ENCODE assay signal across 11 mouse cellular contexts in the genomic region with DNA sequence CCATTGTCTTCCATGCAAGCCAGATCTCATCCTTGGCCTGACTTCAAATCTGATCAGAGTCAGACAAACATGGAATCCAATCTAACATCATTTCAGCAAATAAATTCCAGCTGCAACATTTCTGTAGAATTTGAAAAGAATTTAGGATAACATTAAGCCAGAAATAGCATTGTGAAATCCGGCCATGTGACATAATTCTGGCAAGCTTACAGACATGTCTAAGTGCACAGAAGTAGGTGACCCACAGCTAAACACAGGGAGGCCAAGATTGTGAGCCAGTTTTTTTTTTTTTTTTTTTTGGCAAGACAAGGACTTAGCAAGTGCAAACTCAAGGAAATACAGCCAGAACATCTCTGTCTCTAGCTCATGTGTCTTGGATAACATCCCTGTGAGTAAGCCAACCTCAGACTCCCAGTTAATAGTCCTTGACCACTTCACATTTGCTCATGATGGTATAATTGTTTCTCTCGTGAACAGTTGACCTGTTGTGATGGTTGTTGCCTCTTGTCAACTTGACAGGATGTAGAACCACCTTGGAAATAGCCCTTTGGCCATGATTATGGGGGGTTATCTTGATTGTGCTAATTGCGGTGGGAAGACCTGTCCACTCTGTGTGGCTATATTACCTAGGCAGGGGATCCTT. TPM values are rescaled to one million over a fixed set of nuclear protein-coding genes. Genes with fewer than 3 reads are reported as not detected.
A peak's percentile ranks its signal among the peaks of the same experiment; 100 is the strongest.
DNase-seq lines count a peak whose midpoint lies in the region; ATAC-seq and TF ChIP-seq lines count a peak whose summit lies in the region.
"Had no signal": no experiment of that assay in that cellular context is flagged by ENCODE, and none has a peak within 500 bp of the region (broad histone marks: within the 10 kb centered on the region; RNA-seq: fewer than 3 reads in every experiment).

No protein-coding gene starts in this region.

- H3K4me1 ChIP-seq in embryonic facial prominence, embryonic 15.5 days, result peaks cover 11% of the 10 kb centered on the region
- peaks cover 10% of the 10 kb centered on the region; the same call in 1 of the 2 replicates for H3K4me1 ChIP-seq in kidney, embryonic 16.5 days (ENCODE audit: insufficient read depth, low read length)
- H3K4me1 ChIP-seq in stomach, postnatal 0 days (replicated peaks; ENCODE audit: control insufficient read depth, insufficient read depth), result no peaks in the 10 kb centered on the region
- H3K4me1 ChIP-seq: neural tube, embryonic 12.5 days had no signal

- H3K36me3 ChIP-seq in embryonic facial prominence, embryonic 15.5 days, result no peaks in the 10 kb centered on the region
- no peaks in the 10 kb centered on the region for H3K36me3 ChIP-seq in kidney, embryonic 16.5 days (ENCODE audit: insufficient read depth, low read length)
- no peaks in the 10 kb centered on the region for H3K36me3 ChIP-seq in stomach, postnatal 0 days (ENCODE audit: control insufficient read depth, insufficient read depth, low read length)
- H3K36me3 ChIP-seq: neural tube, embryonic 12.5 days had no signal

- H3K27me3 ChIP-seq in embryonic facial prominence, embryonic 15.5 days, result no peaks in the 10 kb centered on the region
- H3K27me3 ChIP-seq in kidney, embryonic 16.5 days (ENCODE audit: insufficient read depth, low read length), result no peaks in the 10 kb centered on the region
- H3K27me3 ChIP-seq in stomach, postnatal 0 days (ENCODE audit: control insufficient read depth, insufficient read depth, low read length), result no peaks in the 10 kb centered on the region
- H3K27me3 ChIP-seq: neural tube, embryonic 12.5 days had no signal

- H3K9me3 ChIP-seq in embryonic facial prominence, embryonic 15.5 days (replicated peaks), result no peaks in the 10 kb centered on the region
- no peaks in the 10 kb centered on the region for H3K9me3 ChIP-seq in kidney, embryonic 16.5 days (ENCODE audit: low read length)
- H3K9me3 ChIP-seq in stomach, postnatal 0 days (ENCODE audit: control insufficient read depth, low read length), result no peaks in the 10 kb centered on the region
- H3K9me3 ChIP-seq: neural tube, embryonic 12.5 days had no signal

- no peak for TF ChIP-seq CTCF in stomach, postnatal 0 days (IDR thresholded peaks at IDR 0.05; ENCODE audit: low read depth)

- DNase-seq in ovary, adult 18-20 months (ENCODE audit: low spot score), result peak; percentile 8
- no peak for DNase-seq in ovary, postnatal 10 days (ENCODE audit: low spot score)
- DNase-seq in stomach, postnatal 0 days (ENCODE audit: low spot score), result no peak
- no peak for DNase-seq in left cerebral cortex, adult 9 months (ENCODE audit: low spot score in 2 of 2)
- no peak for DNase-seq in cerebellum, postnatal 14 days
- DNase-seq: cerebellum, adult 9-11 months; forebrain, postnatal 0 days had no signal

- no peak overlapping the region for H3K4me3 ChIP-seq in embryonic facial prominence, embryonic 15.5 days (replicated peaks)
- H3K4me3 ChIP-seq in kidney, embryonic 16.5 days (ENCODE audit: low read length), result no peak overlapping the region
- no peak overlapping the region for H3K4me3 ChIP-seq in stomach, postnatal 0 days (ENCODE audit: low read depth, low read length)
- H3K4me3 ChIP-seq: neural tube, embryonic 12.5 days had no signal

- ATAC-seq in embryonic facial prominence, embryonic 15.5 days (ENCODE audit: insufficient number of reproducible peaks, low FRiP score, low TSS enrichment, low read depth), result peak; percentile 73; the same call in 1 of the 2 replicates
- peak; percentile 73 for ATAC-seq in kidney, embryonic 16.5 days (ENCODE audit: low FRiP score, low TSS enrichment)
- peak; percentile 42; the same call in 1 of the 2 replicates for ATAC-seq in stomach, postnatal 0 days (ENCODE audit: low FRiP score, low TSS enrichment)
- ATAC-seq: forebrain, postnatal 0 days had no signal

- WGBS in embryonic facial prominence, embryonic 15.5 days, result 51% methylated on average over 3 of the region's 3 CpGs
- 49% methylated on average over 3 of the region's 3 CpGs for WGBS in kidney, embryonic 16.5 days
- WGBS in stomach, postnatal 0 days, result 54% methylated on average over 3 of the region's 3 CpGs

- TF ChIP-seq EP300 in stomach, postnatal 0 days (optimal IDR thresholded peaks at IDR 0.05), result no peak

- H3K9ac ChIP-seq in embryonic facial prominence, embryonic 15.5 days, result no peak overlapping the region
- no peak overlapping the region for H3K9ac ChIP-seq in kidney, embryonic 16.5 days (replicated peaks; ENCODE audit: low read length)
- H3K9ac ChIP-seq in stomach, postnatal 0 days (ENCODE audit: low read length), result no peak overlapping the region
- H3K9ac ChIP-seq: forebrain, postnatal 0 days; neural tube, embryonic 12.5 days had no signal

- peak overlapping the region; percentile 24; the same call in 1 of the 2 replicates for H3K27ac ChIP-seq in embryonic facial prominence, embryonic 15.5 days (replicated peaks)
- no peak overlapping the region for H3K27ac ChIP-seq in kidney, embryonic 16.5 days (ENCODE audit: low read length)
- no peak overlapping the region for H3K27ac ChIP-seq in stomach, postnatal 0 days (replicated peaks)
- H3K27ac ChIP-seq: neural tube, embryonic 12.5 days had no signal

- no peak overlapping the region for H3K4me2 ChIP-seq in embryonic facial prominence, embryonic 15.5 days (replicated peaks)
- no peak overlapping the region for H3K4me2 ChIP-seq in kidney, embryonic 16.5 days (replicated peaks; ENCODE audit: low read depth, low read length)
- no peak overlapping the region for H3K4me2 ChIP-seq in stomach, postnatal 0 days (replicated peaks; ENCODE audit: low read depth)
- H3K4me2 ChIP-seq: neural tube, embryonic 12.5 days had no signal

RNA-seq across cellular contexts. Expression of a gene that starts 54.6 kb away (rescaled TPM):
- 0.22 and 0.52 TPM in 2 replicates for polyA plus RNA-seq in embryonic facial prominence, embryonic 15.5 days (2015; fragmentation: Nextera tagmentation; extraction: Ambion mirVana)
- polyA plus RNA-seq in kidney, embryonic 16.5 days (2015; fragmentation: Nextera tagmentation; extraction: Ambion mirVana), result not detected in 2 replicates
- polyA plus RNA-seq in stomach, postnatal 0 days (2015; fragmentation: Nextera tagmentation; extraction: Ambion mirVana), result 0.07 TPM in 1 of 2 replicates, not detected in the other
- polyA plus RNA-seq: large intestine, adult 2 months; neural tube, embryonic 12.5 days had no signal
